Mouse (Mus musculus): ENCODE data around the gene Agrp. TPM values are rescaled to one million over a fixed set of nuclear protein-coding genes. Genes with fewer than 3 reads are reported as not detected.
A peak's percentile ranks its signal among the peaks of the same experiment; 100 is the strongest.

Agrp gene
- polyA plus RNA-seq, 1 experiment from 2014 or later = 0.81 TPM

DNA sequence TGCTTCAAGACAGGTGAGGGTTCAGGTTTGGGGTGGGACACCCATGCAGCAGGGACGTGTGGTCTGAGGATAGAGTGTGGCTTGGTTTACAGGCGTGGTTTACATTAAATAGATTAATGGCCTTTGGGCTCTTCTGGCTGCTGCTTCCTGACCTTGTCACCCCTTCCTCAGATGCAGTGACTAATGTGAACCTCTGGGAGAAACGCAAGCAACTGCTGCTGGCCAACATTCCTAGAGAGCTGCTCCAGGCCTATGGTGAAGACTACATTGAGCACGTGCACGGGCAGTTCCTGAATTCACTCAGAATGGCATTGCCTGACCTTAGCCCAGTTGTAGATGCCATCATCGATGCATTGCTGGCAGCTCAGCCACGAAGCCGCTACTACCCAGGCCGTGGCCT, 114.3 kb downstream of the Agrp start:
- no peak overlapping the region for H3K4me3 ChIP-seq (replicated peaks; ENCODE audit: low read length)
- no peak for ATAC-seq (ENCODE audit: insufficient read depth, low FRiP score)
- H3K9ac ChIP-seq (ENCODE audit: low read length) = 0 out of 2 replicates have a peak overlapping the region, but pooled peaks have one; percentile 9
- H3K36me3 ChIP-seq (ENCODE audit: control insufficient read depth, insufficient read depth, low read length) = no peaks in the 10 kb centered on the region
- 41% methylated on average over 9 of the region's 9 CpGs for WGBS
- H3K4me1 ChIP-seq (ENCODE audit: control insufficient read depth, insufficient read depth, low read length) = peaks cover 19% of the 10 kb centered on the region
- H3K4me2 ChIP-seq (ENCODE audit: low read depth, low read length) = no peak overlapping the region
- no peaks in the 10 kb centered on the region for H3K9me3 ChIP-seq (replicated peaks; ENCODE audit: control insufficient read depth, low read length)
- H3K27me3 ChIP-seq (ENCODE audit: control insufficient read depth, insufficient read depth, low read length) = no peaks in the 10 kb centered on the region
- no peak overlapping the region for H3K27ac ChIP-seq (ENCODE audit: low read length)

DNA sequence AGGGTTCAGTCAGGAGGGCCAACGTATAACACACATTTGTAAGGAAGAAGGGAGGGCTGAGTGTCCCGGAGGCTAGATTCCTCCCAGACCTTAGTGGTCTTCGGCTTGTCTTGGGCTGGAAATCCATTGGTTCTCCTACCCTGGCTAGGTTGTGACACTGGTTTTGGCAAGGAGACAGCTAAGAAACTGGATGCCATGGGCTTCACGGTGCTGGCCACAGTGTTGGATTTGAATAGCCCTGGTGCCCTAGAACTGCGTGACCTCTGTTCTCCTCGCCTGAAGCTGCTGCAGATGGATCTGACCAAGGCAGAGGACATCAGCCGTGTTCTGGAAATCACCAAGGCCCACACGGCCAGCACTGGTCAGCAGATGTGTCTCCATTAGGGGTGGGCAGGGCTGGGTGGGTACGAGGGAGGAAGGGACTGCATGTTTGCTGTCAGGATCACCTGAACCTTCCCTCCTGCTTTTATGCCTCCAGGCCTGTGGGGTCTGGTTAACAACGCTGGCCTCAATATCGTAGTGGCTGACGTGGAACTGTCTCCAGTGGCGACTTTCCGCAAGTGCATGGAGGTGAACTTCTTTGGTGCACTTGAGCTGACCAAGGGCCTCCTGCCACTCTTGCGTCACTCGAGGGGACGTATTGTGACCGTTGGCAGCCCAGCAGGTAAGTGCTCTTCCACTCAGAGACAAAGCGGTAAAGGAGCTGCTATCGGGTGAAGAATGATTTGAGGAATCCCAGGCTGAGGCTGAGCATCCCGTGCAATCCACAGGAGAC, 115.0 kb downstream of the Agrp start:
- 73% methylated on average over 21 of the region's 21 CpGs for WGBS
- H3K4me1 ChIP-seq (ENCODE audit: control insufficient read depth, insufficient read depth, low read length) = peaks cover 19% of the 10 kb centered on the region
- no peak overlapping the region for H3K4me3 ChIP-seq (replicated peaks; ENCODE audit: low read length)
- no peaks in the 10 kb centered on the region for H3K36me3 ChIP-seq (ENCODE audit: control insufficient read depth, insufficient read depth, low read length)
- no peaks in the 10 kb centered on the region for H3K9me3 ChIP-seq (replicated peaks; ENCODE audit: control insufficient read depth, low read length)
- no peaks in the 10 kb centered on the region for H3K27me3 ChIP-seq (ENCODE audit: control insufficient read depth, insufficient read depth, low read length)
- no peak for ATAC-seq (ENCODE audit: insufficient read depth, low FRiP score)
- H3K9ac ChIP-seq (ENCODE audit: low read length) = no peak overlapping the region
- H3K27ac ChIP-seq (ENCODE audit: low read length) = no peak overlapping the region
- no peak overlapping the region for H3K4me2 ChIP-seq (ENCODE audit: low read depth, low read length)

- H3K4me2 ChIP-seq (ENCODE audit: low read depth, low read length) = no peak overlapping the region
- no peaks in the 10 kb centered on the region for H3K9me3 ChIP-seq (replicated peaks; ENCODE audit: control insufficient read depth, low read length)
- H3K4me3 ChIP-seq (replicated peaks; ENCODE audit: low read length) = no peak overlapping the region
- 11% methylated on average over 3 of the region's 3 CpGs for WGBS
- H3K27ac ChIP-seq (ENCODE audit: low read length) = no peak overlapping the region
- no peak overlapping the region for H3K9ac ChIP-seq (ENCODE audit: low read length)
- no peaks in the 10 kb centered on the region; the same call in 1 of the 2 replicates for H3K27me3 ChIP-seq (ENCODE audit: control insufficient read depth, insufficient read depth, low read length)
- ATAC-seq (ENCODE audit: insufficient read depth, low FRiP score) = no peak
- no peaks in the 10 kb centered on the region for H3K36me3 ChIP-seq (ENCODE audit: control insufficient read depth, insufficient read depth, low read length)
- H3K4me1 ChIP-seq (ENCODE audit: control insufficient read depth, insufficient read depth, low read length) = peaks cover 26% of the 10 kb centered on the region
Measured at GRCm38 (mm10) chr8:105521061-105521460, 116.1 kb downstream of the Agrp start.

- 44% methylated on average over 5 of the region's 5 CpGs for WGBS
- H3K4me1 ChIP-seq (ENCODE audit: control insufficient read depth, insufficient read depth, low read length) = peaks cover 31% of the 10 kb centered on the region
- H3K4me2 ChIP-seq (ENCODE audit: low read depth, low read length) = no peak overlapping the region
- no peak overlapping the region for H3K9ac ChIP-seq (ENCODE audit: low read length)
- no peak overlapping the region for H3K27ac ChIP-seq (ENCODE audit: low read length)
- no peaks in the 10 kb centered on the region for H3K9me3 ChIP-seq (replicated peaks; ENCODE audit: control insufficient read depth, low read length)
- no peaks in the 10 kb centered on the region for H3K36me3 ChIP-seq (ENCODE audit: control insufficient read depth, insufficient read depth, low read length)
- H3K4me3 ChIP-seq (replicated peaks; ENCODE audit: low read length) = no peak overlapping the region
- ATAC-seq (ENCODE audit: insufficient read depth, low FRiP score) = no peak
- no peaks in the 10 kb centered on the region; the same call in 1 of the 2 replicates for H3K27me3 ChIP-seq (ENCODE audit: control insufficient read depth, insufficient read depth, low read length)
Measured at GRCm38 (mm10) chr8:105520521-105520920, 116.7 kb downstream of the Agrp start.

DNA sequence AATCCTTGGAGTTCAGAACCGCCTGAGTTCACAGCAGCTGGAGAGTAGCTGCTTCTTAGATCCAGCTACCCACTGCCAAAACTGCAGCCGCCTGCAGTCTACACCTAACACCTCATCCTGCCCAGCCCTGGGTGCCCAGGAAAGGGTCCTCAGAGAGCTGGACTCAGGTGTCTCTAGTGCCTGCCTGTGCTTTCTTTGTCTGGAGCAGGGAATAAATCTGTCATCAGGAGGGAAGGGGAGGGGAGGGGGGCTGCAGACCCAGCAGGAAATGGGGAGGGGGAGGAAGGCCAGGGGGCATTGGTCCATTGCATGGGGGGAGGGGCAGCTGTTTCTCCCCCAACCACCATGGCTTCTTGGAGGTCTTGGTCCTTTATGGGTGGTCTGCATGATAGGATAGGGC, 117.6 kb downstream of the Agrp start:
- H3K4me1 ChIP-seq (ENCODE audit: control insufficient read depth, insufficient read depth, low read length) = peaks cover 31% of the 10 kb centered on the region
- H3K27ac ChIP-seq (ENCODE audit: low read length) = no peak overlapping the region
- peak overlapping the region; percentile 53 for H3K4me3 ChIP-seq (replicated peaks; ENCODE audit: low read length)
- no peak for ATAC-seq (ENCODE audit: insufficient read depth, low FRiP score)
- WGBS = 12% methylated on average over 2 of the region's 2 CpGs
- H3K9me3 ChIP-seq (replicated peaks; ENCODE audit: control insufficient read depth, low read length) = no peaks in the 10 kb centered on the region
- H3K9ac ChIP-seq (ENCODE audit: low read length) = no peak overlapping the region
- H3K27me3 ChIP-seq (ENCODE audit: control insufficient read depth, insufficient read depth, low read length) = no peaks in the 10 kb centered on the region; the same call in 1 of the 2 replicates
- H3K36me3 ChIP-seq (ENCODE audit: control insufficient read depth, insufficient read depth, low read length) = no peaks in the 10 kb centered on the region
- peak overlapping the region; percentile 99; the same call in 1 of the 2 replicates for H3K4me2 ChIP-seq (ENCODE audit: low read depth, low read length)

DNA sequence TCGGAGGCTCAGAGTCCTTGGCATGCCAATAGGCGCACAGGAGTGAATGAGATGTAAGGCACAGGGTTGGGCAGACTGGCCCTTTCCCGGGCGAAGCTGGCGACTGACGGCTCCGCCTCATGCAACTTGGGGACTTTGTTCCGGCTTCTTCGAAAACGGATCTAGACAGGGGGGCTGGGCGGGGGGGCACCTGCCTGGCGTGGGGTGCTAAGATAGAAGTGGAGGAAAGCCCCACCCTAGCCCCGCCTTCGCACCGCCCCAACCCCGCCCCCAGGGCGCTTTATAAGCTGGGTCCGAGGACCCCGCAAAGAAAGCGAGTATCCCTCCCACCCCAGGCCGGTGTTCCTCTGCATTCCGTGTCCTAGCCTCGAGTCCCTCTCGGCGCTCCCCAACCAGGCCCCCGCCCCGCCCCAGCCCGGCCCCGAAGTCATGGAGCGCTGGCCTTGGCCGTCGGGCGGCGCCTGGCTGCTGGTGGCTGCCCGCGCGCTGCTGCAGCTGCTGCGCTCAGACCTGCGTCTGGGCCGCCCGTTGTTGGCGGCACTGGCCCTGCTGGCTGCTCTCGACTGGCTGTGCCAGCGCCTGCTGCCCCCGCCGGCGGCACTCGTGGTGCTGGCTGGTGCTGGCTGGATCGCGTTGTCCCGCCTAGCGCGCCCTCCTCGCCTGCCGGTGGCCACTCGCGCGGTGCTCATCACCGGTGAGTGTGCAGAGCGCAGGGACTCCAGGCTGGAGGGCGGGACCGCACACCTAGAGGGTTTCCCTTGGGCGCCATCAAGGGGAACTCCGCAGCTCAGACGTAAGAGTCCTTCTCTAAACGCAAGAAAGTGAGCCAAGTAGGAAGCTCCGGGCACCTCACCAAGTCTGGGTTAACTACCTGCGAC, 118.5 kb downstream of the Agrp start, which contains the start of gene Hsd11b2:
TSS of gene Hsd11b2 (plus strand) at position 320 of the 878 bp plus-strand sequence.
- under 1% methylated on average over 68 of the region's 68 CpGs for WGBS
- Histone ChIP-seq H3K27me3 (ENCODE audit: control insufficient read depth, insufficient read depth, low read length) (no peaks in the 10 kb centered on the region; the same call in 1 of the 2 replicates), H3K9ac (ENCODE audit: low read length) (peak within 1 kb of the TSS; percentile 60), H3K4me2 (ENCODE audit: low read depth, low read length) (peak within 1 kb of the TSS; percentile 99), H3K4me1 (ENCODE audit: control insufficient read depth, insufficient read depth, low read length) (peaks cover 31% of the 10 kb centered on the region), H3K36me3 (ENCODE audit: control insufficient read depth, insufficient read depth, low read length) (no peaks in the 10 kb centered on the region), H3K4me3 (replicated peaks; ENCODE audit: low read length) (peak within 1 kb of the TSS; percentile 53), H3K27ac (ENCODE audit: low read length) (no peak within 1 kb of the TSS), H3K9me3 (replicated peaks; ENCODE audit: control insufficient read depth, low read length) (no peaks in the 10 kb centered on the region)
- ATAC-seq (ENCODE audit: insufficient read depth, low FRiP score) = peak; percentile 34

- Histone ChIP-seq H3K4me1 (ENCODE audit: control insufficient read depth, insufficient read depth, low read length) (peaks cover 25% of the 10 kb centered on the region), H3K9ac (ENCODE audit: low read length) (no peak overlapping the region), H3K36me3 (ENCODE audit: control insufficient read depth, insufficient read depth, low read length) (no peaks in the 10 kb centered on the region), H3K27me3 (ENCODE audit: control insufficient read depth, insufficient read depth, low read length) (no peaks in the 10 kb centered on the region; the same call in 1 of the 2 replicates), H3K27ac (ENCODE audit: low read length) (no peak overlapping the region), H3K4me2 (ENCODE audit: low read depth, low read length) (no peak overlapping the region), H3K4me3 (replicated peaks; ENCODE audit: low read length) (no peak overlapping the region), H3K9me3 (replicated peaks; ENCODE audit: control insufficient read depth, low read length) (no peaks in the 10 kb centered on the region)
- 32% methylated on average over 8 of the region's 8 CpGs for WGBS
- no peak for ATAC-seq (ENCODE audit: insufficient read depth, low FRiP score)
Measured at GRCm38 (mm10) chr8:105517346-105517745, 119.8 kb downstream of the Agrp start.

All from stomach, embryonic 16.5 days (tissue).